Mouse (Mus musculus) liver, postnatal 0 days (tissue): ENCODE data around the gene Rag1.

Experiments used
- CTCF ChIP-seq: sonication (generic); IDR thresholded peaks from 2 replicates; pipeline ENCODE4 v1.5.1; 2016; ENCODE audit warnings: antibody characterized with exemption, low read depth
- EP300 ChIP-seq: IDR thresholded peaks from 2 replicates; pipeline ENCODE4 v1.6.1; 2016; ENCODE audit warnings: antibody characterized with exemption, low read depth, mild to moderate bottlenecking

DNA sequence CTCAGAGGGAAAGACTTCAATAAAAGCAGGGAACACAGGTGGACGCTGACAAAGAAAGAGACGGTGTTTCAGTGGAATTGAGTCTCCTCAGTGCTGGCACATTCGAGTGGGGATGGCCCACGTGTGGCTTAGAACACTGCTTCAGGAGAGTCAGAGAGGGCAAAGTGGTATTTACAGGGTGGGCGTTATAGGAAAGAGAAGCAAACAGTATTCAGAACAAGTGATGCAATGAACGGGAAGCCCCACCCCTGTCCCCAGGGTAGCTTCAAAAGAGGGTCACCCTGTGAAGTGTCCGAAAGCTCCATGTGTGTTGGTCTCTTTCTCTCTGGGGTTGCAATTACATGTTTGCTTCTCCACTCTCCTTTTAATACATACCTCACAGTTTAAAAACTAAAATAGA, 46.3 kb upstream of the Rag1 start:
- no peak for TF ChIP-seq CTCF
- no peak for TF ChIP-seq EP300
